Mouse (Mus musculus): ENCODE measurements around the gene Gm9837.

Gene Gm9837

DNA sequence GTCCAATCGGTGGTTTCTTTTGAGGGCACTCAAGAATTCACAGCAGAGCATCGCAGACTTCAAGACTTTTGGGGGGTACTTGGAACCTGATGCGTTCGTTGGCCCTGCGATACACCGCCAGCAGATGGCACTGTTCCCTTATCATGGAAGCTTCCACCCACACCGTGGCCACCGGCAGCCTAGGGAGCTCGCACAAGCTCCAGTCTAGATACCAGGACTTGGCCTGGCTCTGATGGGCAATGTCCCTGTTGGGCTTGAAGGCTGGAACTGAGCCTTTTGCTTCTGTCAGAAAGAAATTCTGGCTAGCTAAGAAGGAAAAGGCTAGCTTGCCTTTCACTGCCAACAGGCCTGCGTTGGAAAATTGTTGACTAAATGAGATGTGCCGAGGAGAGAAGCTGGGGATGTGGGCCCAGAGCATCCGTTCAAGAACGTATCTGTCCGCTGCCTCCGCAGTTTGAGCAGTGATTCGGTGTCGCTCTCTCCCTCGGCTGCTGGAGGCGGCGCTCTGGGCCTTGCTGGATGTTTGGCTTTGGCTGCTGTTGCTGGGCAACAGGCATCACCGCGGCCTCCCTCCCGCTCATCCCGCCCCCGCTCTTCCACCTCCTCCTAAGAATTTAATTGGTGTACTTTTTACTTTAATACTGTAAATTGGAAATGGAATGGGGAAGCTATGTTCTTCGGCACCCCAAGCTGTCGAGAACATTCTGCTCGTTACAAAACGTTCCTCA is at the start of gene Gm9837:
TSS of gene Gm9837 (minus strand) at position 512 of the 728 bp plus-strand sequence.
- peak; percentile 87 for DNase-seq (ENCODE audit: low spot score)

DNA sequence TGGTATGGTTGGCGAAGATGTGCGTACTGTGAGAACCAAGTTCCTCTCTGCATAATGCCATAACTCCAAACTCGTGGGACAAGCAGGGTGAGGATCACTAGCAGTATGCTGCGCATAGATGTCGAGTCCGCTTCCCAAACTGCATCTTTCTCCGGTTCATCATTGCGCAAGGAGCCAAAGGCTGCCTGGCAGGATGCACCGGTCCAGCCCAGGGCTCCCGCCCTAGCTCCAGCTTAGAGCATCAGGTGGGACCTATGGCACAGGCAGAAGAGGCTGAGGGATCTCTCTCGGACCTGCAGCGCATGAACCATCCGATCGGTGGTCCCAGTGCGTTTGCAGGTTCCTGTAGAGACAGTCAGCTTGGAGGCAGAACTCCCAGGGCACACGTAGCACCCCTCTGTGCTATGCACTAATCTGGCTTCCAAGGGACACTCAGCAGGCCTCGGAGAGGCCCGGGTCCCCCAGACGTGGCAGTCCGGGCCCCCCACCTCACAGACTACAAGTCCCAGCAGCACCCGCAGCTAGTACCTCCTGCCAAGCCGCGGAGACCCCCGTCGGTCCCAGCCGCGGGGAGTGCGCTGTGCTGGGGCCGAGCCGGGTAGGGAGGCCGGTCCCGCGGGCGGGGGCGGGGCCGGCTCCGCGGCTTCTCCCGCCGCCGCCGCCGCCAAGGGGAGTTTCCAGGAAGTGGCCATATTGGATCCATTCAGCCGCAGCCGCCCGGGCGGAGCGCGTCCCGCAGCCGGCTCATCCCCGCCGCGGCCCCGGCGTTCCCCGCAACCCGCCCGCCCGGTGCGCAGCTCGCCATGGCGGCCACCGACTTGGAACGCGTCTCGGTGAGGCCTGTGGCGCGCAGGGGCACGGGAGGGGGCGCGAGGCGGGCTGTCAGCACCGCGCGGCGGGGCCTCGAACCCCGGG is 49.2 kb upstream of the Gm9837 start, which contains the start of gene Sept8:
TSS of gene Sept8 (plus strand) at position 51 of the 915 bp plus-strand sequence.
- peak; percentile 59 for DNase-seq (ENCODE audit: low spot score)

DNA sequence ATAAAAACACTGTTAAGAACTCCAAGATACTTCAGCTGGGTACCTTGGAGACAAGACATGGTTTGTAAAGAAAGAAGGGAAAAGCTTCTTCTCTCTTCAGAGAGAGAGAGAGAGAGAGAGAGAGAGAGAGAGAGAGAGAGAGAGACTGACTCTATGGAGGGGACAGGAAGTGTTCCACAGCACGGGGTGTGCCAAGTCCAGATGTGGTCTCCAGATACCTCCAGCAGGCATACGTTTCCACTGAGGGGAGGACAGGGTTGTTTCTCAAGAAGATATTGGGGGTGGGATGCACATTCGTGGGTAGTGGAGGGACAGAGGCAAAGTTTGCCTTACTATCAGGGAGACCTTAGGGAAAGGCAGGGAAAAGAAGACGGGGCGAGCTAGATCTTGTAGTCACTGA is 48.5 kb upstream of the Gm9837 start:
- peak; percentile 62 for DNase-seq (ENCODE audit: low spot score)

GRCm38 (mm10) chr11:53516775-53517627 is 46.7 kb upstream of the Gm9837 start:
- DNase-seq (ENCODE audit: low spot score): no peak

GRCm38 (mm10) chr11:53510351-53510750 is 40.1 kb upstream of the Gm9837 start:
- no peak for DNase-seq (ENCODE audit: low spot score)

DNA sequence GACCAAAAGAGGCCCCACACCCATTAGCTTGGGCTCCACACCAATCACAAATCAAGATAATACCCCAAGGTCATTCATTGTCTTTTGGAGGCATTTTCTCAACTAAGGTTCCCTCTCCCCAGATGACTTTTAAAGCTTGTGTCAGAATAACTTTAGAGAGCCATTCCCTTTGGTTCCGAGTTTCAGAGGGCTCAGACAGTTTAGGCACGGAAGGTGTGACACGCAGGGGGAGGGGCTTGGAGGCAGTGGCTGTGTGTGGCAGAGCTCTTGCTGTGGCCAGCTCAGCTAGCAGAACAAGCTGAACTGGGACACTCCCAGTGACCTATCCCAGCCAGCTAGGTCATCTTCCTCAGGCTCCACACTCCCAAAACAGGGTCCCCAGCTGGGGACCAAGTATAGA is 38.3 kb upstream of the Gm9837 start:
- DNase-seq (ENCODE audit: low spot score): no peak

- no peak for DNase-seq (ENCODE audit: low spot score)
Observed at GRCm38 (mm10) chr11:53508152-53508551, 37.9 kb upstream of the Gm9837 start.

GRCm38 (mm10) chr11:53507098-53507805 is 37.0 kb upstream of the Gm9837 start:
- DNase-seq (ENCODE audit: low spot score): no peak

GRCm38 (mm10) chr11:53505026-53505663 is 34.9 kb upstream of the Gm9837 start:
- DNase-seq (ENCODE audit: low spot score): no peak

- DNase-seq (ENCODE audit: low spot score): no peak
Observed at GRCm38 (mm10) chr11:53504376-53504775, 34.1 kb upstream of the Gm9837 start.

DNA sequence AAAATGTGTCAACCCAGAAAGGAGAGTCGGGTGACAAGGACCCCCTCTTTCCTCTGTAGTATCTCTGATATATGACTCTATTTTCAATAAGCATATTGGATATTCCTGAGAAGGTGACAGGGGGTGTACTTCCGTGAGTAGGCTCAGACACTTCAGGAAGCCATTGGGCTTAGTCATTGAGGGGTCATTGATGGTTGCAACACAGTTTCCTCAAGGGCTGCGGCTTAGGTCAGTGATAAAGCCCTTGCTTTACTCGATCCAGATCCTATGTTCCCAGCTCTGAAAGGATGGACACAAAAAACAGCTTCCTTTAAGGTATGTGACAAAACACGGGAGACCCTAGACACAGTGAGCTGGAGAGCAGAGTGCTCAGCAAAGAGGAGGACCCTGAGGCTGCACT is 33.5 kb upstream of the Gm9837 start:
- DNase-seq (ENCODE audit: low spot score): no peak

DNA sequence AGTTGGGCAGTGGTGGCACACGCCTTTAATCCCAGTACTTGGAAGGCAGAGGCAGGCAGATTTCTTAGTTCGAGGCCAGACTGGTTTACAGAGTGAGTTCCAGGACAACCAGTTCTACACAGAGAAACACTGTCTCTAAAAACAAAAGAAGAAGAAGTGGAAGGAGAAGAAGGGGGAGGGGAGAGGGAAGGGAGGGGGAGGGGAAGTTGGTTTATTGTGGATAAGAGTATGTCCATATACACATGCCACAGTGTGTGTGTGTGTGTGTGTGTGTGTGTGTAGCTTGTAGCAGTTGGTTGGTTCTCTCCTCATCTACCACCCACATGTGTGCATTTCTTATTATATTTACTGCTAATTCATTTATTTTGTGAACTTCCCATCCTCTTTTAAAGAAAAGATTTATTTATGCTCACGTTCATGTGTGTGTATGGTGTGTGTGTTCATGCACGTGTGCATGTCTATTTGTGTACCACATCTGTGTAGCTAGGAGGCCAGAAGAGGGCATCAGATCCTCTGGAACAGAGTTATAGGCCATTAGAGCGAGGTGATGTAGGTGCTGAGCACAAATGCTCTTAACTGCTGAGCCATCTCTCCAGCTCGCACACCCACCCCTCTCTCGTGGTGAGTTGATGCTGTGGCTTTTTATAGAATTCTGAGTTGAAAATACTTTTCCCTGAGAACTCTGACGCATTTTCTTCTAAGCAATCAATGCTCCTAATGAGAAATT is 31.9 kb upstream of the Gm9837 start:
- DNase-seq (ENCODE audit: low spot score): no peak

GRCm38 (mm10) chr11:53500569-53500968 is 30.3 kb upstream of the Gm9837 start:
- no peak for DNase-seq (ENCODE audit: low spot score)

DNA sequence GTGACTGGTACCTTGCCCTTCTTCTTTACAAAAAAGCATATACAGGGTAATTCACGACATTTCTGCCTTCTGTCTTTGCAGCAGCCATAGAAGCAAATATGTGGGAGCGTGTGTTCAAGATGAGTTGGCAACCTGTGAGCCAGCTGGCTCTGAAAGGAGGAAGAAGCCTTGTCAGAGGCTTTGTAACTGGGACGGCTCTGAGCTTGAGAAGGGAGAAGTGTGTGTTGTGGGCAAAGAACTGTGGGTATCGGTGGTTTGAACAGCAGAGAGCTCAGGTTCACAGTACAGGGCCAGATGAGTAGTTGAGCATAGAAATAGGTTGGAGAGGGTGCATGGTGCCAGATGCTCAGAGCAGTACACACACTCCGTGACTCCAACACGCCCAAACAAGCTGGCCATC is 26.7 kb upstream of the Gm9837 start:
- DNase-seq (ENCODE audit: low spot score): no peak

GRCm38 (mm10) chr11:53495417-53495816 is 25.1 kb upstream of the Gm9837 start:
- DNase-seq (ENCODE audit: low spot score): no peak

- DNase-seq (ENCODE audit: low spot score): no peak
Observed at GRCm38 (mm10) chr11:53493243-53493955, 23.1 kb upstream of the Gm9837 start.

GRCm38 (mm10) chr11:53491954-53492401 is 21.7 kb upstream of the Gm9837 start:
- no peak for DNase-seq (ENCODE audit: low spot score)

DNA sequence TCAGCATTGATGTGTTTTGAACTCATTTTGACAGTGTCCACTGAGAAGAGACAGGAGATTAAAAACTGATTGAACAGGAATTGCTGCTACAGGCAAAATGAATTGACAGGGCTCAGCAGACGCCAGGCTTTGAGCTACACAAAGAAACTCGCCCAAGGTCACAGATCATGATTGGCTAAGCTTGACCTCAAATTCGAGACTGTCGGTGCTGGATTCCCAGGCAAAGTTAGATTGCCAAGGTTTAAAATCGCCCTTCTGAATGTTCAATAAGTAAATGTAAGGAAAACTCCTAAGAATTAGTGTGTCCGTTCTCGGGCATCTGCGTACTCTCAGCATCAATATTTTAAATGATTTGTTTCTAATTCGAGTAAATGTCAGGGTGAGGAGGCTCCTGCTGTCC is 19.1 kb upstream of the Gm9837 start:
- no peak for DNase-seq (ENCODE audit: low spot score)

DNA sequence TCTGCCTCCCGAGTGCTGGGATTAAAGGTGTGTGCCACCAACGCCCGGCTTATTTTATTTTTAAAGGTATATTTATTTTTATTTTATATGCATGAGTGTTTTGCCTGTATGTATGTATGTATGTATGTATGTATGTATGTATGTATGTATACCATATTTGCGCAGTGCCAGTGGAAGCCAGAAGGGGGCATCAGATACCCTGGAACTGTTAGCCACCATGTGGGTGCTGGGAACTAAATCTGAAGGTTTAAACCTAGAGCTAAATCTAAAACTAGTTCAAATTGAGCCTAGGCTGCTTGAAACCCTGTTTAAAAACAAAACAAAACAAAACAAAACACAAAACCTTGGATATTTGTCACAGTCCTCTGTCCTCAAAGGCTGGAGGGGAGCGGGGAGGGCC is 18.7 kb upstream of the Gm9837 start:
- DNase-seq (ENCODE audit: low spot score): no peak

Data from c-Kit-positive CD71-positive TER-119-positive erythroid progenitor cells, embryonic 14.5 days (primary cell).